Mouse (Mus musculus): ENCODE data around the gene Otx1. TPM values are rescaled to one million over a fixed set of nuclear protein-coding genes. Genes with fewer than 3 reads are reported as not detected.
A peak's percentile ranks its signal among the peaks of the same experiment; 100 is the strongest.

The Otx1 gene
- polyA plus RNA-seq, 1 experiment = 0.60 TPM

DNA sequence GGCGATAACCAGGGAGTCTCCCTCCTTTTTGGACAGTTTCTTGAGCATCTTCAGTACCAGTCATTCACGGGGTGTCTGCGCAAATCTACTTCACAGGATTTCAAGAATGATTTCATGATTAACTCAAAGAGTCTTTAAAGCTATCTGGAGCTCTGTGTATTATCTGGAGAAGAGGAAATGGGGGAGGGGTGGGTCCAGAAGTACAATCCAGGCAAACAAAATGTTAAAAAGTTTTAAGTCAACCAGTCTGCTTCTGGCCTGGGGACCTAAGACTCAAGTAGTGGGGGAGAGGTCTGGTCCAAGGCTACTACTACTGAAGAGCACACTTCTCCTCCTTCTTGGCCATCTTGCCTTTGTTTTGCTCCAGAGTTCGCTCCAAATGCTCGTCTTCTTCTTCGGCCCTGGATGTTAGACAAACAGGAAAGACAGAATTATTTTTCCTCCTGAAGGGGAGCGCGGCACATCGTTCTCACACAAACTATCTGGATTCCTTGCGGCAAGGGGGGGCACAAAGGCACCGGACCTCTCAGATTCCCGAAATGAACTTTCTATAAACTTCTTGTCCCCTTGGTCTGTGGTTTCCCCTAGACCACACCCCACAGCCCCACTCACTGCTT is 3.9 kb upstream of the Otx1 start:
- Histone ChIP-seq H3K4me1 (ENCODE audit: control insufficient read depth, insufficient read depth, low read length) (no peaks in the 10 kb centered on the region), H3K9ac (ENCODE audit: low read depth, poor library complexity, severe bottlenecking) (no peak overlapping the region), H3K9me3 (replicated peaks; ENCODE audit: control insufficient read depth, insufficient read depth, low read length, poor library complexity, severe bottlenecking) (peaks cover 8% of the 10 kb centered on the region), H3K36me3 (ENCODE audit: control insufficient read depth, insufficient read depth, low read length, poor library complexity, severe bottlenecking) (no peaks in the 10 kb centered on the region), H3K27me3 (ENCODE audit: control insufficient read depth, insufficient read depth, low read length, poor library complexity, severe bottlenecking) (peaks cover 37% of the 10 kb centered on the region), H3K27ac (ENCODE audit: insufficient read depth, low read length) (no peak overlapping the region), H3K4me3 (ENCODE audit: low read depth, low read length) (no peak overlapping the region)
- TF ChIP-seq POLR2A (IDR thresholded peaks at IDR 0.05; ENCODE audit: insufficient read depth, low read length) (no peak), CTCF (IDR thresholded peaks at IDR 0.05; ENCODE audit: low read depth, low read length) (no peak), EP300 (IDR thresholded peaks at IDR 0.05; ENCODE audit: insufficient read depth, low read depth, low read length) (no peak)

DNA sequence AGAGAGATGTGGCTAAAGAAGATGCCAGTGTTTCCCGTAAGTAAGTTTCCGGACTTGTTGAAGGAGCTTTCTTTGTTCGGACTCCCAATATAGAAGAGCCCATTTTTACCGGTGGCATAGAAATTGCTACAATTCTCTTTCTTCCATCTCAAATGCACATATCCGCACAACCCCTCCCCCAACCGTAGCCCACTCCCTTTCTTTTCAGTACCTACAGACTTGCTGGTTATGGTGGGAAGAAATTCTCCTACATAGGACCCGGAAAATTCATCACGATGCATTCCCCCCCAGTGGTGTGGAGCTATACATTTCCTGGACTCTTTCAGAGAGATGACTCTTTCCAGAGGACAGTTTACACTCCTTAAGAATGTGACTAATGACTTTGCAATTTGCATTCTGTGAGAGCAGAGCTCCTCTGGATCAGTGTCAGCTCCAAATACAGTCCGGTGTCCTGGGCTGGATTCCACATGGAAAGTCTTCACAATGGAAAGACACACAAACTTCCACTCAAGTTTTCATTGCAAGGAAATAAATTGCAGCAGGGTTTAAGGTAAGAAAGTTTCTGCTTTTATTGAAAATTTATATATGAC is 2.7 kb upstream of the Otx1 start:
- no peaks in the 10 kb centered on the region for H3K4me1 ChIP-seq (ENCODE audit: control insufficient read depth, insufficient read depth, low read length)
- no peak for TF ChIP-seq EP300 (IDR thresholded peaks at IDR 0.05; ENCODE audit: insufficient read depth, low read depth, low read length)
- TF ChIP-seq POLR2A (IDR thresholded peaks at IDR 0.05; ENCODE audit: insufficient read depth, low read length) = no peak
- TF ChIP-seq CTCF (IDR thresholded peaks at IDR 0.05; ENCODE audit: low read depth, low read length) = no peak
- peaks cover 47% of the 10 kb centered on the region for H3K27me3 ChIP-seq (ENCODE audit: control insufficient read depth, insufficient read depth, low read length, poor library complexity, severe bottlenecking)
- H3K27ac ChIP-seq (ENCODE audit: insufficient read depth, low read length) = no peak overlapping the region
- H3K9me3 ChIP-seq (replicated peaks; ENCODE audit: control insufficient read depth, insufficient read depth, low read length, poor library complexity, severe bottlenecking) = peaks cover 8% of the 10 kb centered on the region
- no peak overlapping the region for H3K9ac ChIP-seq (ENCODE audit: low read depth, poor library complexity, severe bottlenecking)
- H3K36me3 ChIP-seq (ENCODE audit: control insufficient read depth, insufficient read depth, low read length, poor library complexity, severe bottlenecking) = no peaks in the 10 kb centered on the region
- H3K4me3 ChIP-seq (ENCODE audit: low read depth, low read length) = no peak overlapping the region

DNA sequence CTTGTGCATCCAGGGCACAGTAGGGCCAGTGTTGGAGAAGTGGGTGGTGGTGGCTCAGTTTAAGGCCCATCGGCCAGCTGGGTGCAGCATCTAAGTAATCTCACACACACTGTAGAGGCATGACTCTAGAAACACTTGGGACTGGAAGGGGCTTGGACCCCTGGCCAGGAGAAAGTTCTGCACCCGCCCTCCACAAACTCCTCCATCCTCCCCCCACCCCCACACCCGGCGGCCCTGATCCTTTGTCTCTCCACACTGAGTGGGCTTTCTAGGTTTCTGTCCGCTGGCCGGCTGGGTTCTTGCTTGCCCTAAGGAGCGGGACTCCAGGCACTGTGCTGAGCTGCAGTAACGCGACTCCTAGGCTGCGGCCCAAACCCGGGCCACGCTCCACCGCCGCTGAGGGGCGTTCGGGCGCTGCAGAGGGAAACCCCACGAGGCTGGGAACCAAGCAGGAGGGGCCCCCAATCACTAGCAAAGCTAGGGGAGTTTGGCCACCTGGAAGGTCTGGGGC is 1.7 kb upstream of the Otx1 start:
- Histone ChIP-seq H3K27ac (ENCODE audit: insufficient read depth, low read length) (no peak overlapping the region), H3K9ac (ENCODE audit: low read depth, poor library complexity, severe bottlenecking) (peak overlapping the region; percentile 29; the same call in 1 of the 2 replicates), H3K36me3 (ENCODE audit: control insufficient read depth, insufficient read depth, low read length, poor library complexity, severe bottlenecking) (no peaks in the 10 kb centered on the region), H3K4me1 (ENCODE audit: control insufficient read depth, insufficient read depth, low read length) (no peaks in the 10 kb centered on the region), H3K9me3 (replicated peaks; ENCODE audit: control insufficient read depth, insufficient read depth, low read length, poor library complexity, severe bottlenecking) (peaks cover 8% of the 10 kb centered on the region), H3K4me3 (ENCODE audit: low read depth, low read length) (peak overlapping the region; percentile 20; the same call in 1 of the 2 replicates), H3K27me3 (ENCODE audit: control insufficient read depth, insufficient read depth, low read length, poor library complexity, severe bottlenecking) (peaks cover 56% of the 10 kb centered on the region)
- no peak for TF ChIP-seq CTCF (IDR thresholded peaks at IDR 0.05; ENCODE audit: low read depth, low read length)
- TF ChIP-seq POLR2A (IDR thresholded peaks at IDR 0.05; ENCODE audit: insufficient read depth, low read length) = no peak
- no peak for TF ChIP-seq EP300 (IDR thresholded peaks at IDR 0.05; ENCODE audit: insufficient read depth, low read depth, low read length)

DNA sequence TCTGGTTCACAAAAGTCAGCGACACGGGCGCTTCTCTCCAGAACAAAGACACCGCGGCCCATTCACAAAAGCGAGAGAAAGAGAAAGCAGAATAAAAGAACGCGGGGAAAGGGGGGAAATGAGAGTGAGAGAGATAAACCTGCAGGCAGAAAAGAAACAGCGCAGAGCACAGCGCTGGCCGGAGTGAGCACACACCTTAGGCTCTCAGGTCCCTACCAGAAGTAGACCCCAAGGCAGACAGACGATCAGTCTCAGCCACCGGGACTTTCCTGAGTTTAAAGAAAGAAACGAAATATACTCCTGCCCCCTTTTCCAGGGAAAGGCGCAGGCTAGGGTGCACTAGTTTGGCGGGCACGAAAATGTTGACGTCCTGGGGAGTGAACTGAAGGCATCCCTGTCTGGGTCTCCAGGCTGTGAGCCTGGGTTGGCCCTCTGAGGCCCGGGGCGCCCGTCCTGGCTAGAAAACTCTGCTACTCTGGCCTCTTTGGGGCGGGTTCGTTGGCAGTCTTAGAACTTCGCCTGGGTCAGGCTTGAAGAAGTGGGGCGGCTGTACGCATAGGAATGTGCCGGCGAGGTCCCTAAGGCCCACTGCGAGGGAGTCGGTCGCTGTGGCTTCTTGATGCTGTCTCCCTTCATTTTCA is 764 bp upstream of the Otx1 start:
- no peak overlapping the region for H3K9ac ChIP-seq (ENCODE audit: low read depth, poor library complexity, severe bottlenecking)
- peaks cover 63% of the 10 kb centered on the region for H3K27me3 ChIP-seq (ENCODE audit: control insufficient read depth, insufficient read depth, low read length, poor library complexity, severe bottlenecking)
- H3K27ac ChIP-seq (ENCODE audit: insufficient read depth, low read length) = no peak overlapping the region
- TF ChIP-seq EP300 (IDR thresholded peaks at IDR 0.05; ENCODE audit: insufficient read depth, low read depth, low read length) (no peak), CTCF (IDR thresholded peaks at IDR 0.05; ENCODE audit: low read depth, low read length) (no peak), POLR2A (IDR thresholded peaks at IDR 0.05; ENCODE audit: insufficient read depth, low read length) (no peak)
- no peaks in the 10 kb centered on the region for H3K4me1 ChIP-seq (ENCODE audit: control insufficient read depth, insufficient read depth, low read length)
- peak overlapping the region; percentile 6; the same call in 1 of the 2 replicates for H3K4me3 ChIP-seq (ENCODE audit: low read depth, low read length)
- no peaks in the 10 kb centered on the region for H3K36me3 ChIP-seq (ENCODE audit: control insufficient read depth, insufficient read depth, low read length, poor library complexity, severe bottlenecking)
- peaks cover 8% of the 10 kb centered on the region for H3K9me3 ChIP-seq (replicated peaks; ENCODE audit: control insufficient read depth, insufficient read depth, low read length, poor library complexity, severe bottlenecking)

DNA sequence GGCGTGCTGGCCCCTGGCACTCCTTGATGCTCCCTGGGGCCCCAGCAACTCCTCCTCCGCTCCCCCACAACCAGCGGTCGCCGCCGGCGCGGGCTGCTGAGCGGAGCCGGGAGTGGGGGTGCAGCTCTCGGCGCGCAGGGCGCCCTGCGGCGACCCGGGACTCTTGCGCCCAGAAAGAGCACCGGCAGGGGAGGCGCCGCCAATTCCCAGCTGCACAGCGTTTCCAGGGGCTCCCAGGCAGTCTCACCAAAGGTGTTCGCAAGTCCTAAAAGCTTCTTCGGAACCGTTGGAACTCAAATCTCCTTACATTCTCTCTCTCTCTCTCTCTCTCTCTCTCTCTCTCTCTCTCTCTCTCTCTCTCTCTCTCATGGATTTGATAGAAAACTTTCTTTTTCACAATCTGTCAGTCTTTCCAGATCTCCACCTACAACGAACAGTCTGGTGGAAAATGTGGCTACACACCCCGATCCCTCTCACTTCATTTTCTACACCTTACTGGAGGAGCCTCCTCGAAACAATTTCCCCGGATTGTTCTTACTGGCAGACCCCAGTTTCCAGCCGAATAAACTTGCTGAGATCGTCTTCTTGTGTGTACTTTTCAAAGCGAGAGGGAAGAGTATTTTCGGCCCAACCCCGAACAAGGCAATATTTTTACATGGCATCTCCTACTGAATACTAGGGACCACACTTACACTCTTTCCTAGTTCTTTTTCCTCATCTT is 475 bp downstream of the Otx1 start:
- Histone ChIP-seq H3K9ac (ENCODE audit: low read depth, poor library complexity, severe bottlenecking) (peak overlapping the region; percentile 79), H3K36me3 (ENCODE audit: control insufficient read depth, insufficient read depth, low read length, poor library complexity, severe bottlenecking) (no peaks in the 10 kb centered on the region), H3K27me3 (ENCODE audit: control insufficient read depth, insufficient read depth, low read length, poor library complexity, severe bottlenecking) (peaks cover 74% of the 10 kb centered on the region), H3K27ac (ENCODE audit: insufficient read depth, low read length) (no peak overlapping the region), H3K4me1 (ENCODE audit: control insufficient read depth, insufficient read depth, low read length) (no peaks in the 10 kb centered on the region), H3K4me3 (ENCODE audit: low read depth, low read length) (peak overlapping the region; percentile 64), H3K9me3 (replicated peaks; ENCODE audit: control insufficient read depth, insufficient read depth, low read length, poor library complexity, severe bottlenecking) (peaks cover 8% of the 10 kb centered on the region)
- no peak for TF ChIP-seq POLR2A (IDR thresholded peaks at IDR 0.05; ENCODE audit: insufficient read depth, low read length)
- TF ChIP-seq CTCF (IDR thresholded peaks at IDR 0.05; ENCODE audit: low read depth, low read length) = no peak
- no peak for TF ChIP-seq EP300 (IDR thresholded peaks at IDR 0.05; ENCODE audit: insufficient read depth, low read depth, low read length)

Measured in ES-Bruce4 (cell line).